Mouse (Mus musculus): ENCODE measurements at regions not wholly inside any gene's neighbourhood (a gene's known extent, or its start where the extent isn't known, plus 50 kb on each side); places are given as distances from the start of the nearest gene placed in this dataset.

- TF ChIP-seq CTCF (IDR thresholded peaks at IDR 0.05; ENCODE audit: borderline replicate concordance, extremely low read depth, insufficient read depth, insufficient read length) (0 out of 2 replicates have a peak, but pooled peaks have one; percentile 5), POLR2A (IDR thresholded peaks at IDR 0.05; ENCODE audit: borderline replicate concordance, extremely low read depth, insufficient read depth, insufficient read length, poor library complexity, severe bottlenecking) (no peak)
Observed at GRCm38 (mm10) chr8:15311045-15311444, 265.2 kb upstream of the BB014433 start.
